Mouse (Mus musculus) spleen, postnatal 10 days (tissue): ENCODE results near the gene Tshz2.

Experiments
- DNase-seq, 2 experiments: peaks; one replicate each; pipeline ENCODE4 v3.0.0; 2021 to 2022; ENCODE audit warnings: low spot score in 2 of 2

Tshz2 gene

DNA sequence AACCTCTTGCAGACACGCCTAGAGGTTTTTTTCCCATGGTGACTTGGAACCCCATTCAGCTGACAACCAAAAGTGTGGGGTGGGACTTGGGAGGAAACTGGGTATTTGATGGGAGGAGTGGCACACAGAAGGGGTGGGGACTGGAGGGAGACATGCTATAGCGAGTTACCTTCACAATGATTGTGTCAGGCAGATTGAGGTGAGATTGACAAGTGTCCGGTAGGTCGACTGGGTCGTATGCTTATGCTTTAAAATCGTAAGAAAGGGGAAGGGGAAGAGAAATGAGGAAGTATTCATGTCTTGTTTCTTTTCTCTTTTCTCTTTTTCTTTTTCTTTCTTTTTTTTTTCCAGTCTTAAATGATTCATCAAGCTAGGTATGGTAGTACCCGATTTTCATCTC, 236.7 kb downstream of the Tshz2 start:
- DNase-seq, result no peak

DNA sequence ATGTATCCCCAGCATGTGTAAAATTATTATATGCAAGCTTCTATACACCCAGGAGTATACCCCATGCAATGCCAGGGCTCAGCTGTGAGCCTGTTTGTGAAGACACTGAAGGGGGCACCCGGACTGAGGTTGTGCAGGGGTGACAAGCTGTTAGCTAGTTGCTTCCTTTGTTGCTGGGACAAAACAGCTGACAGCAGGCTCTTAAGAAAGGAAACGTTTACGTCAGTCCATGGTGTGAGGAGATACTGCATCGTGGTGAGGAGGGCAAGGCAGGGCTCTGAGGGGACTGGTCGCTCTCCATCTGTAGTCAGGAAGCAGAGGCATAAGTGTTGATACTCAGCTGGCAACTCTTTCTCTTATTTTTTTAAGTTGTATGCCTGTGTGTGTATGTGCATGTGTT, 237.7 kb downstream of the Tshz2 start:
- no peak for DNase-seq

DNA sequence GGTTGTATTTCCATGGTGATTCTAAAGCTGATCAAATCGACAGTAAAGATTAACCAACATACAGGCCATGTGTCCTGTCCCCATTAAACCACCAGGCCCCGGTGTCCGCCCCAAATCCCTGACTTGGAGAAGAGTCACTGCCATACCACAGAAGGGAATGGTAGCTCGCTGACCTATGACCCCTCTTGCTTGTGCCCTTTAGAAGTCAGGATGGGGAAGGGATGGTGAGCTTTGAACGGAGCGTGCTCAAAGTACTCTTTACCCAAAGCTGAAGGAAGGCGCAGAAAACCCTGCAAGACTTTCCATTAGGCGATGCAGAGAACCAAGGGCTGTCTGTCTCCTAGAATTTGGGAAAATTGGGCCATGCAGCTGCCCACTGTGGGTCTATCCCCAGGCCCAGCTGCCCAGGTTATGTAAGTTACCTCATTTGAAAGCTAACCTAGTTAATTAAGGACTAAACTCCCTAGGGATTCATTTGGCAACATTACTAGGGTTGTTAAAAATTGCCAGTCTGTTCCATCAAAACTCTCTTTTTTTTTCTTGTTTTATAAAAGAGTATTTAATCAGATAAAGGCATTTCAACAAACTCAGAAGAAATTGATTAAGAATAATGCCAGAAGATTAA, 238.7 kb downstream of the Tshz2 start:
- no peak for DNase-seq

DNA sequence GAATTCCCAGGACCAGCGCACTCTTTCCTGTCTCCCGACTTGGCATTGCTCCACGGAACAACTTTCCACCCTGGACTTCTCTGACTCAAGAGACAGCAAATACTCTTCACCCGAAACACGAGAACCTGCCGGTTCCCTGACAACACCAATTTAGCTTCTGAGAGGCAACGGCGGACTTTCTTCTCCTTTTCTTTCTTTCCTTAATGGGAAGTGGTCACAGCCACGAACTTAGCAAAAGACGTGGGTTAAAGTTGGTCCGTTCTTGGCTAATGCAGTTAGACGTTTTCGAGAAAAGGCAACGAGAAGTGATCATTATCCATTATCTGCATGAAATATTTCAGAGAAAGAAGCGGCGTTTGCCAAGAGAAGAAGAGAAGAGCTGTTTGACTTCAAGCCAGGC, 240.6 kb downstream of the Tshz2 start:
- DNase-seq, result no peak

DNA sequence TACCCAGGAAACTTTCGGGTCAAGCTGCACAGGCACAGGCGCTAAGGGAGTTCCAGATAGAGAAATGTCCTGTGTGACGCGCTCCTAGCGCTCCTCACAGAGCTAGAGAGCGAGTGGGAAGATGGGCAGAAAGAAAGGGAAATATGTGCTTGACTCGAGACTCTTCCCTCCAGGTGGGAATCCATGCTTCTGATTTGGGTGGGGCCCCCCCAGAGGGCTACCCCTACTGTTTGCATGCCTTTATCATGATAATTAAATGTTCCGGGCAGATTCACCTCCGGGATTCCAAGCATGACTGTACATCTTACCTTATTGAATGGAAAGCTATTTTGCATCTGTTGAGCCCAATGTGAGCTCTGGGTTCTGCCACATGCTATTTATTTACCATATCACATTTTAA, 255.1 kb downstream of the Tshz2 start:
- no peak for DNase-seq

DNA sequence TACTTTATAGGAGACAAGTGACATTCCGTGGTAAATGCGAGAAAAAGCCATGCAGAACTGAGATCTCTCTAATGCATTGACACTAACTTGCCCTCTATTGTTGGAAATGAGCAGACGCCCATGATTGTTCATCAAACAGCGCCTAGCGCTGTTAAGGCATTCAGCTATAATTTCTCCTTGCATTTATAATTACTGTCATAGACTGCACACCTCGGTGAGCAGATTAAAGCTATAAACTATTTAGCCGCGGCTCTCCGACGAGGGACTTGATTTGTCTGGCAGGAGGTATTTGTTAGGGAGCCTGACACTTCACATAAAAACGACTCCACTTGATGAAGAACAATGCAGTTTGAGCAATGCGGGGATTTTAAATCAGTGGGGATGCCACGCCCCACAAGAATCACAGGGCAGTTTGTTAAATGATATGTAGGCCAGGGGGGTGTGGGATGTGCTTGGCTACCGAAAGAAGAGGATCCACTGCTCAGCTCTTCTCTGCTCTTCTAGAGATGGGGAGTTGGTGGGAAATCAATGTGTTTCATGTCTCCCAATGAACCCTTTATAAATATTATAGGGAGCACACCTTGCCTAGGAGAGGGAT, 259.7 kb downstream of the Tshz2 start:
- DNase-seq, result no peak

DNA sequence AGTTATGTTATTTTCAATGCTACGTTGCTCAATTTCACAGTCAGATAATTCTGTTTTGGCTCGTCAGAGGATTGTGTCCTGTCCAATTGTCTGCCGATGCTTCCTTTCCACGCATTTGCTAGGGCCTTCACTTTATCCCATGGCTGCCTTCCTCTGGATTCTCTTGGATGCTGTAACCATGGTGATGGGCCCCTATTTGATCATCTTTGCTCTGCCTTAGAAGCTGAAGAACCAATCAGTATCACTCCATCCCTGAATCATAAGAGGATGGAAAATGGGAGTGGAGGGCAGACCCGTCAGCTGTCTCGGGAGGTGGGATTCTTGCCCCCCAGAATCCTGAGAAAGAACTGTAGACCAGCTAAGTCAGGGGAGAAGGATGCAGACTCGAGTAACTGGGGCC, 270.1 kb downstream of the Tshz2 start:
- DNase-seq, result no peak

DNA sequence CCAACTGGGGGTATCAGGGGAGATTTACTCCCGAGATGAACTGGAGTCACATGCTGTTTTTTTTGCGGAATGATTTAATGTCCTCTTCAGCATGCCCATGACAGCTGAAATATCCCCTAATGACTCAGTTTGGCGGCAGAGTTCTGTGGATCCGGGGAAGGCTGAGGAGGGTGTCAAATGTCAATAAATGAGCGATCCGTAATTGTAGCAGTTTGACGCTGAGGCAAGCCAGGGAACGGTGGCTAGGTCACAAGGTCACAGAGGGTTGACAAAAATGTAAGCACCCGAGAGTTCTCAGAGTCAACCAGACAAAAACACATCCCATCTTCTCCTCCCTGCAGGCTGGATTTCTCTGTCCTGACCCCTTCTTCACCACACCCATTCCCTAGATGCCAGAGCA, 273.6 kb downstream of the Tshz2 start:
- no peak for DNase-seq

DNA sequence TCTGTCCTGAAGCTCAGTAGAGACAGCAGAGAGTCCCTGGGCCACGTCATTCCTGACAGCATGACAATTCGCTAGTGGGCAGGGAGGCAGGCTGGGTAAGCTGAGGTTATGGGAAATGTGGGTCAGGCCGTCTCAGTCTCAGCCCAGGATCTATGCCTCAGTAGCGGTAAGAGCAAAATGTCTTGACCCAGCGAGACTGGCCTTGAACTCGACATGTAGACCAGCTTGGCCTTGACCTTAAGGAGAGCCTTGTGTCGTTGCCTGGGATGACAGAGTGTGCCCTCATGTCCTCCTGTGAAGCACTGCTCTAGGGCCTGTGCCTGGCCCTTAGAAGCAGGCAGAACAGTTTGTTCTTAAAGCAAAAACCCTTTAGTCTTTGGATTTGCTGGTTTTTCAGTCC, 275.2 kb downstream of the Tshz2 start:
- no peak for DNase-seq

DNA sequence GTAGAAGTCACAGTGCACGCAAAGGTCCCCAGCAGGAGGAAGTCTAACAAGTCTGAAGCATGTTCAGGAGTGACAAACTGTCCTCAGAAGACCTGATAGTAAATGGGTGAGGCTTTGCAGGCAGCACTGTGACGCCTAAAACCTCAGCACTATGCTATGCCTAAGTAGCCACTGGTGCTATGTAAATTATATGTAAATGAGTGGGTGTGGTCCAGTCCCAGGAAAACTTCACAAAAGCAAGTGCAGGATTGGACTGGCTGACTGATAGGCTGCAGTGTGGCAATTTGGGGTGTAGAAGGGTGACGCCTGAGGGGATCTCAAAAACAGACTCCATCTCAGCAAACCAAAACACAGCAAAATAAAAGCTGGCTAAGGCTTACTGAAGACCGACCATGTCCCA, 277.8 kb downstream of the Tshz2 start:
- DNase-seq, result no peak

DNA sequence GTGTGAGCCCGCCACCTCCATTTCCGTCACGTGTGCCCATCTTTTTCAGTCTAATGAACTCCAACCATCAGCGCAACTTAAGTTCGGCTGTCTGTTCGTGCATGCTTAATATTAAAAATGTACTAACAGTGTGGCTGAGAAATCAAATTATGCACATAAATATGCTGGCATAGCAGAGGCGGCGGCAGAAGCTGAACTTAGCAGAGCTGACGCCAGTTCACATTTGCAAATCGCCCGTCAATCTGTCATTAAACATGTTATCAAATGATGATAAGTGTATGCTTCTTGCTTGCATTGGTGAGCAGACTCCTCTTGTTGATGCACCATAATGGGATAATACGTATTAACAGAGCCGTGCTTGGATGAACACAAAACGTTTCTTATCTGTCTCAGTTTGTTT, 280.0 kb downstream of the Tshz2 start:
- DNase-seq, result no peak

DNA sequence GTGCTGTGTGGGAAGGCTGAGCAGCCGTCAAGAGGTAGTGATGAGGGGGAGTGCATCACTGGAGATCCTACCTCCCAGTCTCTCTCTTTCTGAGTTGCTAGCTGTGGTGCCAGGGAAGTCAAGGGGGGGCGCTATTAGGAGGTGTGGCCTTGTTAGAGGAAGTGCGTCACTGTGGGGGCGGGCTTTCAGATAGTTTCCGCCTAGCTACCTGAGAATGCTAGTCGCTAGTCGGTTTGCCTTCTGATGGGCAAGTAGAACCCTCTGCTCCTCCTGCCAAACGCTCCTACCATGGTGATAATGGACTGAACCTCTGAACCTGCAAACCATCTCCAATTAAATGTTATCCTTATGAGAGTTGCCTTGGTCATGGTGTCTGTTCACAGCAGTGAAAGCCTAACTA, 282.1 kb downstream of the Tshz2 start:
- no peak for DNase-seq

DNA sequence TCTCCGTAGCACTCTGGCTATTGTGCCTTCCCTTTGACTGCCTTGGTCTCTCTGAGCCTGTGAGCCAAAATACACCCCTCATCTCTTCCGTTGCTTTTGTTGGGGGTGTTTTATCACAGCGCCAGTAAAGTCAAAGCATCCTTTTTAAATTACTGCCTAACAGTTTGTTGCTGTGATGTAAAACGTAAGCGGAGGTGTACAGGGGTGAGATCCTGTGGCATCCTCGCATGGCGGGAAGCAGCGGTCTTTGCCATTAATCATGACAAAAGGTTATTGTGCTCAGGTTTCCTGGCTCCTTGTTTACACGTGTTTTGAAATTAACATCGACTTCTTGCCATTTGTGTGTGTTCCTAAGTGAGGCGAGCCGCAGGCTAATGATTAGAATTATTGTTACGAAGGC, 282.5 kb downstream of the Tshz2 start:
- DNase-seq, result no peak

DNA sequence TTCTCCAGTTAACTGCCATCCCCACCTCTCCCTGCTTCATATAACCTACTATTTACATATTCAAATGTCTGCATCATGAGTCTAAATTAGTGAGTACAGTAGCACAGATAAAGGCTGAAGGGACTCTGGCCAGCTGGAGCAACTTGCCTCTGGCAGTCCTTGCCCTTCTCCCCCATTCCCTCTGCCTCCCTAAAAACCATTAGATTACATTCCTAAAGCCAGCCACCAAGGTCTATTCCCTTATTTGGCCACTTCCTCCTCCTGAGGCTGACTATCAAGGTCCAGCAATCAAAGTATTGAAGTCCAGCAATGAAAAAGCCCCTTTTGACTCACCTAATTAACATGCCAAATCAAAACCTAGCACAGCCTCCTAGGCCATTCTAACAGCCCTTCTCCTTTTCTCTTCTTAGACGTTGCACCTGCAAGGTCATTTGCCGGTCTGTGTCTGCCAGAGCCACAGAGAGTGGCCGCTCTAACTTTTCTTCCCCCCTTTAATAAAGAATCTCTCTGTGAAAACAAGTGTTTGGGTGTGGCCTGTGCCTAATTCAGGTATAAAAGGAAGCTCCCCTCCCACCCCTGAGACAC, 286.4 kb downstream of the Tshz2 start:
- no peak for DNase-seq

DNA sequence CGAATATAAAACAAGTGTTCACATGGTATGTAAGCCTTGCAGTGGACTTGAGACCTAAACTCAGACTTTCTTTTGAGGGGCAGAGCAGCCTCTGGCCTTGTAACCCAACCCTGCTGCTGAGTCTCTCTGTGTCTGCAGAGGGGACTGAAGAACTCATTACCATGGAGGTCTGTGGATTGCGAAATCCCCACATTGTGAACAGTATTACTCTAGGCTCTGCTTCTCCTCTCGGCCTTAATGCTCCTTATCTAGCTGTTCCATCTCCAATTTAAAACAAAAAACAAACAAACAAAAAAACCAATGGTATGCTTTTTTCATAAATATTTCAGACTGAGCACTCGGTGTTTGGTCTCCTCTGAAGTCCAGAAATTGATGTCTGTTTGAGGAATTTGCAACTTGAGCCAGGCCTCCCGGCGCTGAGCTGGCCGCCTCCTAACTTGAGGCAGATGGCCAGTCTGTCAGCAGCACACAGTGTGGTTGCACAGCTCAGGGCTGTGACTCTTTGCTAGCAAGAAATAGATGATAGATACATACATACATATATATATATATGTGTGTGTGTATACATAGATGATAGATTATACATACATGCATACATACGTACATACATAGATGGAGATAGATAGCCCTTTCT, 291.5 kb downstream of the Tshz2 start:
- DNase-seq, result no peak

DNA sequence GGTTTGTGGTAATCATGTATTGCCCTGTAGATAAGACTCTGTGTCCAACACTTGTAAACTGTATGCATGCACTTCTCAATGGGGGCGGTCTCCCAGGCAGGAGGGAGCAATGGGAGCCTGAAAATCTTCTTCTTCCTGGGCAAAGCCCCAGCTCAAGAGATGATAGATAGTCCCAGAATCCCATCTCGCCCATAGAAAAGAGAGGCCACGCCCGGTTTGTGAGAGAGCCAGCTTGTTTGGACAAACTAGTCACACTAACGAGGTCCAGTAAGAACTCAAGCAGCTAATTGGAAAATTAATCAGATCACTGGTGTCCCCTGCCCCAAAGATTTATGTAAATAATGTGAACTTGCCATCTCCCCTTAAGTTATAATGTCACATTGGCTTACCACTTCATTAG, 292.7 kb downstream of the Tshz2 start:
- no peak for DNase-seq

DNA sequence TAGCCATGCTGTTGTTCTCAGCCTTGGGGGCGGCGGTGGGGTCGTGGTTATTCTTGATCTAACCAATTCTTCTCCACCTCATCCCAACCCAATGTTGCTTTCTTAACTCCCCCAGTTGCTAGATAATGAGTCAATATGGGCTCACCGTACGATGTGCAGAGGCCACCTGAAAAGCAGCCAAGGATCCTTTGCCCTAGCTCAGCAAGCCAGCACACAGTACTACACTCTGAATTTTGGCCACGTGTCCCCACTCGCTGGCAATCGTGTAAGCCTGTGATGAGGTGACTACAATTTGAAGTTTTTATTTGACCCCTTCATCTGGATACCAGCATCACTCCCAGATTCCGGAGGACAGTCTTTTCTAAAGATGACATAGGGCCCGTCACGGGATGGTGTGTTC, 293.2 kb downstream of the Tshz2 start:
- no peak for DNase-seq

DNA sequence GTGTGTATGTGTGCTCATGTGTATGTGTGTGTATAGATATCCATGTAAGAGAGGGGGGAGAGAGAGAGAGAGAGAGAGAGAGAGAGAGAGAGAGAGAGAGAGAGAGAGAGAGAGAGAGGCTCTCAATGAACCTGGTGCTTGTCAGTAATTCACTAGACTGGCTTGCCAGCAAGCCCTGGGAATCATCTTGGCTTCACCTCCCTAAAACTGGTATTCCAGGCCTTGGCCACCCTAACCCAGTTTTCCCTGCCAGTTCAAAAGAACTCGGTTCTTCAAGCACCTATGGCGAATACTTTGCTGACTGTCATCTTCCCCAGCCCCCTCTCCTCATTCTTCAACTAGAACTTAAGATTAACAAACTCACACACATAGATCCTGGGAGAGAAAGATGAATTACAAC, 294.6 kb downstream of the Tshz2 start:
- DNase-seq, result no peak

DNA sequence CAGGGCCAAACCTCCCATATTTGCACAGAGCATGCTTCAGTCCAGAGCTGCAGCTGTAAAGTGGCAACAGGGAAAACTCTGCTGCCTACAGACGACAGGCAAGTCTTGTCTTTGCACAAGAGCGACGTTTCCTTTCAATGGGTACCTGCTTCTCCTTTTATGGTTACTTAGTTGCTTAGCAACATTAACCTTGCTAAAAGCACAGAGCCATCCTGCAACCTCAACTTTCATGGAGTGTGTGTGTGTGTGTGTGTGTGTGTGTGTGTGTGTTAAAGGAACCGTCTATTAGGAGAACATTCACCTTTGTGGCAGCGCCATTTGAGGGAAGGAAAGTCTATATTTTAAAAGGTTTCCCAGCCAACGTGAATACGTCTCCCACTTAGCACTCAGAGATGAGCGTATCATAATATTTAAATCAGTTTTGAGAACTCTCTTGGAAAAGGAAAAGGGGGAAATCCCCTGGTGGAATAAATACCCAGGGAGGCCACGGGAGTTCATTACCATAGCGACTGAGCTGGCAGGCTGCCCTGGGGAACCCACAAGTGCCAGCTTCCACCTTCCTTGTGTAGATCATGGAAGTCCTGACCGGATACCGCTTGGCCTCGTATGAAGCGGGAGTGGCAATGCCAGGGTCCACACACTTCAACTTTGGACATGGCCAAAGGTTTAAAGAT, 295.8 kb downstream of the Tshz2 start:
- DNase-seq, result peak in 1 of 2 experiments; percentile 23

DNA sequence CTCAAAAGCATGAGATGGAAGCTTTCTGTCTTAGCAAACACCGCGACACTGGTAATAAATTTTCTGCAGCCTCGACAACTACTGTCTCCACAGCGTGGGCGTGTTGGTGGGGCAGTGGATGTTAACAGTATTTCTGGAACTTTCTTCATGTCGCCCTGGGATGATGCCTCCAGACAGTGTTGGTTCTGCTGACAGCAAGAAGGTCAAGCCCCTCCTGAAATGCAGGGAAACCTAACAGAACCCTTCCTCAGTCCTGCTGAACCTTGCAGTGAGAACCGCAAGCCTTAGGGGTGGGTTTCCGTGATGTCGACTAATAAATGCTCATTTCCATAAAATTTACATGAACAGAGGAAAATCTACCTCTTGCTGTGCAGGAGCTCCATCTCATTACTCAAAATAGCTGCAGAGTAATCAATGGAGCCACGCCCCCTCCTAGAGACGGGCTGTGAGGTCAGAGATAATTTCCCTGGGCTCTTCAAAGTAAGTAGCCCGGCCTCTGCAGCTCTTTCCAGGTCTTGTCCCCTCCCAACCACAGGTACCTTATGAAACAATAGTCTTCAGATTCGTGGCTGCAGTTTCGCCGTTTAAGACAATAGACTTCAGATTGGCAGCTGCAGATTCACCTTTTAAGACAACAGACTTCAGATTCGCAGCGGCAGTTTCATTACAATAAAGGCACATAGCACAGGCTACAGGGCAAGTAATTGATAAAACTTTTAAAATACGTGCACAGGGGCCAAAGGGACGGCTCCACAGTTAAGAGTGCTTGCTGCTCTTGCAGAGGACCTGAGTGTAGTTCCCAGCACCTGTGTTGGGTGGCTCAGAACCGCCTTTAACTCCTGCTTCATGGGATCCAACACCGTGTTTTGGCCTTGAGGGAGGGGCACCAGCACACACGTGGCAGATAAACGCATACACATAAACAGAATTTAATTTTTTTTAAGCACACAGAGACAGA, 297.0 kb downstream of the Tshz2 start:
- DNase-seq, result no peak

DNA sequence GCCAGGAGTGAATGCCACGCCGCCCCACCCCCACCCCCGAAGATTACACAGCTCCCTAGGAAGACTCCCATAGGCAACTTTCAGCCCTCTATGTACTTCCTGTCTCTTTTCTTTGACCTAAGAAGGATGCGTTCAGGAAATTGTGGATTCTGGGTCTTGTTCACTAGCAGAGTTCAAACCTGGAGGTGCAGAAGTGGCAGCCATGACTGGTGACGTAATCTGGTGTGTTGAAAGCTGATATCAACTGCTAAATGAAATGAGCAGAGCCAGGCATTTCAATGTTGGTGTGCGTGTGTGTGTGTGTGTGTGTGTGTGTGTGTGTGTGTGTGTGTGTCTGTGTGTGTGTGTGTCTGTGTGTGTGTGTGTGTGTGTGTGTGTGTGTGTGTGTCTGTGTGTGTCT, 302.8 kb downstream of the Tshz2 start:
- DNase-seq, result no peak
